Mouse (Mus musculus) heart, embryonic 12.5 days (tissue): Measurements from ENCODE around the gene Fbxw8. TPM values are rescaled to one million over a fixed set of nuclear protein-coding genes. Genes with fewer than 3 reads are reported as not detected.

Source experiments
- ATAC-seq: fragments of 200-750 bp; cut with Nextera tagmentation; 2 replicates; pipeline ENCODE4 v1.8.0; 2017; ENCODE audit warnings: moderate TSS enrichment, moderate library complexity; ENCODE audit not compliant: insufficient number of reproducible peaks, low FRiP score
- H3K27ac ChIP-seq: fragments of 300-500 bp; sonication (generic); 2 replicates; pipeline ENCODE4 v1.5.1; 2016; ENCODE audit warnings: mild to moderate bottlenecking, moderate library complexity; ENCODE audit not compliant: poor library complexity, severe bottlenecking
- H3K27me3 ChIP-seq: fragments of 300-500 bp; sonication (generic); replicated peaks from 2 replicates; pipeline ENCODE4 v1.6.1; 2016; ENCODE audit warnings: mild to moderate bottlenecking, moderate library complexity
- H3K36me3 ChIP-seq: fragments of 300-500 bp; sonication (generic); 2 replicates; pipeline ENCODE4 v1.6.1; 2016; ENCODE audit warnings: mild to moderate bottlenecking, moderate library complexity
- H3K4me1 ChIP-seq: fragments of 300-500 bp; sonication (generic); replicated peaks from 2 replicates; pipeline ENCODE4 v1.6.1; 2016; ENCODE audit warnings: mild to moderate bottlenecking
- H3K4me2 ChIP-seq: fragments of 300-500 bp; sonication (generic); 2 replicates; pipeline ENCODE4 v1.6.1; 2016; ENCODE audit warnings: mild to moderate bottlenecking, moderate library complexity
- H3K4me3 ChIP-seq: fragments of 300-500 bp; sonication (generic); 2 replicates; pipeline ENCODE4 v1.5.1; 2016; ENCODE audit warnings: mild to moderate bottlenecking
- H3K9ac ChIP-seq: fragments of 300-500 bp; sonication (generic); 2 replicates; pipeline ENCODE4 v1.6.1; 2016; ENCODE audit warnings: mild to moderate bottlenecking, moderate library complexity
- H3K9me3 ChIP-seq: fragments of 300-500 bp; sonication (generic); replicated peaks from 2 replicates; pipeline ENCODE4 v1.6.1; 2016; ENCODE audit warnings: mild to moderate bottlenecking, moderate library complexity
- whole genome bisulfite sequencing: fragments of 180-500 bp; shearing (Covaris S2); methylation state at CpG from one replicate; pipeline ENCODE4 v1.1.7; 2016; 5-methylcytosine and 5-hydroxymethylcytosine counted together
- polyA plus RNA-seq: library from polyadenylated mRNA; unstranded; fragments of >200 nt; fragmentation: Nextera tagmentation; extraction: Ambion mirVana; gene quantifications from 2 replicates; pipeline ENCODE4 v1.2.1, GENCODE M21; 2016

Gene Fbxw8
- polyA plus RNA-seq, 1 experiment from 2014 or later = 36.6 TPM

DNA sequence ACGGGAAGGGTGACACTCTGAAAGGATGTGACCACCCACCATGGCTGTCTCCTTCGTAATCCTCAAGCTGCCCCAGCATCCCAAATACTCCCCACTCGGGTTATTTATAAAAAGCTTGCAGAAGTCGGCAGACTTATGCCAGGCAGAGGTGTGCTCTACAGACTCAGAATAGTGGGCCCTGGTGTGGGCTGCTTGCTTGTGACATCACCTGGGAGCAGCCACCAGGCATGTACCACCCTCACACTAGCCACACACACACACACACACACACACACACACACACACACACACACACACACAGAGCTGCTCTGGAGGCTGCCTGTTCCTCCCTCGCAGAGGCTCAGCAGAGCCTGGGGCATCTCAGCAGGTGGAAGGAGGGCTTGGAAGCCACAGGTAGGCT lies 137.7 kb downstream of the Fbxw8 start:
- ATAC-seq = no peak
- H3K4me3 ChIP-seq = no peak overlapping the region
- H3K9ac ChIP-seq = no peak overlapping the region
- H3K9me3 ChIP-seq = no peaks in the 10 kb centered on the region
- no peak overlapping the region for H3K27ac ChIP-seq
- no peak overlapping the region for H3K4me2 ChIP-seq
- 57% methylated on average over 5 of the region's 5 CpGs for WGBS
- H3K4me1 ChIP-seq = peaks cover 7% of the 10 kb centered on the region
- H3K27me3 ChIP-seq = peaks cover 35% of the 10 kb centered on the region
- no peaks in the 10 kb centered on the region for H3K36me3 ChIP-seq

DNA sequence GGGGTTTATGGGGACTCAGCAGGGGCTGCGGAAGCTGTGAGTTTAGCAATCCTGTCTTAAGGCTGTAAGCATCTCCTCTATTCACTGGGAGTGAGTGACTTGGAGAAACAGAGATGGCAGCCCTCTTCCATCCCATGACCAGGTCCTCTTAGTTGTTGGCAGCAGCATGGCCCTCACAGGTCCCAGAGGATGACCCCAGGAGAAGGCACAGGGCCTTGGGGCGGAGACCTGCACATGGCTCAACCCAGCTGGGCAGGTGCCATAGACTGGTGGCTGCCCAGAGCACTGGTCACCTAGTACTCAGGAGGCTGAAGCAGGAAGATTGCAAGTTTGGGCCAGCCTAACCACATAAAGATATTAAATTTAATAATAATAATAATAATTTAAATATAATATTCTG lies 139.6 kb downstream of the Fbxw8 start:
- H3K9me3 ChIP-seq = no peaks in the 10 kb centered on the region
- peaks cover 4% of the 10 kb centered on the region for H3K36me3 ChIP-seq
- H3K4me1 ChIP-seq = peaks cover 11% of the 10 kb centered on the region
- H3K27me3 ChIP-seq = peaks cover 35% of the 10 kb centered on the region
- no peak for ATAC-seq
- H3K4me3 ChIP-seq = no peak overlapping the region
- H3K27ac ChIP-seq = no peak overlapping the region
- no peak overlapping the region for H3K9ac ChIP-seq
- H3K4me2 ChIP-seq = no peak overlapping the region
- 81% methylated on average over 2 of the region's 2 CpGs for WGBS

DNA sequence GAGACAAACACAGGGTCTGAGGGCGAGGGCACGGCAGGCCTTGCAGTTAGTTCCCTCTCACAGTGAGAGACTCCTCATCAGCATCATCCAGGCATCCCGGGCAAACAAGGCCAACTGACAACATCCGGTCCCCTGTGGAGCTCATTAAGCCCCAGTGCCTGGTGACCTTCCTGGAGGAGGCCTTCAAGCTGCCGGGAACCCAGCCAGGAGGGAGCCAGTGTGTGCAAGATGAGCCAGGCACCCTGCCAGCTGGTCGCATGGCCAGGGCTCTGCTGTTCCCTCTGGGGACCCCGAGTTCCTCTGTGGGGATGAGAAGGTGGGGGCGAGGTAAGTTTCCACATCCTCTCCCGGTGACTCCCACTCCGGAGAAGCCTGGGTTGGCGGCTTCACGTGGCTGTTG lies 140.2 kb downstream of the Fbxw8 start:
- Histone ChIP-seq H3K9me3 (no peaks in the 10 kb centered on the region), H3K36me3 (peaks cover 10% of the 10 kb centered on the region), H3K4me2 (no peak overlapping the region), H3K27ac (no peak overlapping the region), H3K9ac (no peak overlapping the region), H3K4me1 (peaks cover 11% of the 10 kb centered on the region), H3K4me3 (no peak overlapping the region), H3K27me3 (peaks cover 29% of the 10 kb centered on the region)
- 28% methylated on average over 12 of the region's 12 CpGs for WGBS
- ATAC-seq = no peak

Other genes starting within 250 kb of the Fbxw8 start
- 67.3 and 71.2 TPM in 2 replicates for gene Fbxo21, start 178.7 kb downstream of the Fbxw8 start, polyA plus RNA-seq
- gene Tesc, start 127.7 kb downstream of the Fbxw8 start, polyA plus RNA-seq = 17.3 and 20.4 TPM in 2 replicates
- gene Hrk, start 9.2 kb upstream of the Fbxw8 start, polyA plus RNA-seq = 0.09 TPM in 1 of 2 replicates, not detected in the other
- gene Rnft2, start 89.7 kb upstream of the Fbxw8 start, polyA plus RNA-seq = 2.0 and 3.0 TPM in 2 replicates
- 6.5 and 6.8 TPM in 2 replicates for gene 2410131K14Rik, start 89.8 kb upstream of the Fbxw8 start, polyA plus RNA-seq